Mouse (Mus musculus): Measurements from ENCODE around the gene Larp4.

DNA sequence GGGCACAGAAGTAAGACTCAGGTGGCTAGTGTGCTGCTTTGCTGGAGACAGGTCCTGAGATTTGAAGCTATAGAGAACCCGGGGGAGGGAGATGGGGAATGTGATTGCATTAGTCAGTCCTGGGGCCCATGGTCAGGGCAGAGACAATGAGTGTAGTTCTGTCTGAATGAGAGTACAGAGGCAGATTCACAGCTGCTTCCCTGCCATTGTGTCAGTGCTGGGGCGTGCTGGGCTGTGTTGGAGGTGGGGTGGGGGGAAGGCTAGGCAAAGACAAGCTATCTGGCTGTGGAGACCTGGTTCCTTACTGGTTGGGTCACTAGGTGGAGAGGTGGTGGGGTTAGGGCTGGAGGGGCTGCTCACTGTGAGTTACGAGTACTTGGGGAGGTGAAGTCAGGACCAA, 82.9 kb downstream of the Larp4 start:
- TF ChIP-seq POLR2A (IDR thresholded peaks at IDR 0.05; ENCODE audit: low read depth, low read length), result no peak
- no peak for TF ChIP-seq CTCF (IDR thresholded peaks at IDR 0.05; ENCODE audit: borderline replicate concordance, insufficient read depth, low read length)

Data from embryonic fibroblast, embryonic 13.5 days (primary cell).